Mouse (Mus musculus) limb, embryonic 15.5 days (tissue): ENCODE results near the gene Ldhb. TPM values are rescaled to one million over a fixed set of nuclear protein-coding genes. Genes with fewer than 3 reads are reported as not detected.
"Not testable (repeated sequence)": the region's sequence is repeated elsewhere in the genome, so short reads cannot be mapped to it uniquely, and the experiment has no call there.

Experiments
- ATAC-seq: fragments of 200-750 bp; cut with Nextera tagmentation; 2 replicates; pipeline ENCODE4 v1.8.0; 2017; ENCODE audit warnings: low read depth, moderate TSS enrichment; ENCODE audit not compliant: insufficient number of reproducible peaks, low FRiP score, low TSS enrichment
- H3K27ac ChIP-seq: fragments of 300-500 bp; sonication (generic); 2 replicates; pipeline ENCODE4 v1.5.1; 2015; ENCODE audit warnings: moderate library complexity, mild to moderate bottlenecking, inconsistent platforms
- H3K27me3 ChIP-seq: fragments of 300-500 bp; sonication (generic); 2 replicates; pipeline ENCODE4 v1.6.1; 2015; ENCODE audit warnings: inconsistent platforms
- H3K36me3 ChIP-seq: fragments of 300-500 bp; sonication (generic); 2 replicates; pipeline ENCODE4 v1.6.1; 2015; ENCODE audit warnings: inconsistent platforms
- H3K4me1 ChIP-seq: fragments of 300-500 bp; sonication (generic); 2 replicates; pipeline ENCODE4 v1.6.1; 2015; ENCODE audit warnings: inconsistent platforms
- H3K4me2 ChIP-seq: fragments of 300-500 bp; sonication (generic); 2 replicates; pipeline ENCODE4 v1.6.1; 2015; ENCODE audit warnings: mild to moderate bottlenecking, inconsistent platforms
- H3K4me3 ChIP-seq: fragments of 300-500 bp; sonication (generic); 2 replicates; pipeline ENCODE4 v1.5.1; 2015; ENCODE audit warnings: mild to moderate bottlenecking, inconsistent platforms
- H3K9ac ChIP-seq: fragments of 300-500 bp; sonication (generic); 2 replicates; pipeline ENCODE4 v1.6.1; 2015; ENCODE audit warnings: inconsistent platforms
- H3K9me3 ChIP-seq: fragments of 300-500 bp; sonication (generic); 2 replicates; pipeline ENCODE4 v1.6.1; 2016; ENCODE audit warnings: inconsistent platforms
- WGBS: fragments of 180-500 bp; shearing (Covaris S2); methylation state at CpG from one replicate; pipeline ENCODE4 v1.1.7; 2015; 5-methylcytosine and 5-hydroxymethylcytosine counted together
- polyA plus RNA-seq: library from polyadenylated mRNA; unstranded; fragments of >200 nt; fragmentation: Nextera tagmentation; extraction: Ambion mirVana; gene quantifications from 2 replicates; pipeline ENCODE4 v1.2.1, GENCODE M21; 2015

Gene Ldhb
- polyA plus RNA-seq, 1 experiment from 2014 or later = 183 TPM

DNA sequence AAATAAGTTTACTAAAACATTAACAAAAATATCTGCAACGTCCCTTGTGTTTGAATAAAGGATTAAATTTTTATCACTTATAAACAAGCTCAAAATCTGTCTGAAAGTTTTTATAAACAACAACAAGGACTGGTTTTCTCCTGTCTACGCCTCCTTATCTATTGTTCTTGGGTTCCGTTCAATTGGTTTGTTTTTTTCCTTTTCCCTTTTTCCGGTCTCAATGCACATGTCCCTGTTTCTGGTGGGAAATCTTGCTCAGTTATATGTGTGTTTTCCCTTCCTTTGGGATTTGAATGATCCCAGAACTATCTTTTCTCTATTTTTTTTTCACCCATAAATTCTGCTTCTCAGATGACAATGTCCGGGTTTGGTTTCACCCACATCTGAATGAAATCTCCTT is 25.7 kb upstream of the Ldhb start:
- Histone ChIP-seq H3K36me3 (no peaks in the 10 kb centered on the region), H3K27me3 (no peaks in the 10 kb centered on the region), H3K4me1 (no peaks in the 10 kb centered on the region), H3K4me3 (no peak overlapping the region), H3K4me2 (no peak overlapping the region), H3K27ac (no peak overlapping the region), H3K9me3 (no peaks in the 10 kb centered on the region), H3K9ac (no peak overlapping the region)
- WGBS = 78% methylated on average over 5 of the region's 5 CpGs
- no peak for ATAC-seq

GRCm38 (mm10) chr6:142532686-142533085 is 24.9 kb upstream of the Ldhb start:
- Histone ChIP-seq H3K4me2 (no peak overlapping the region), H3K27ac (no peak overlapping the region), H3K4me1 (no peaks in the 10 kb centered on the region), H3K36me3 (no peaks in the 10 kb centered on the region), H3K4me3 (no peak overlapping the region), H3K27me3 (no peaks in the 10 kb centered on the region), H3K9ac (no peak overlapping the region), H3K9me3 (no peaks in the 10 kb centered on the region)
- ATAC-seq = no peak
- WGBS = 94% methylated on average over 2 of the region's 2 CpGs

DNA sequence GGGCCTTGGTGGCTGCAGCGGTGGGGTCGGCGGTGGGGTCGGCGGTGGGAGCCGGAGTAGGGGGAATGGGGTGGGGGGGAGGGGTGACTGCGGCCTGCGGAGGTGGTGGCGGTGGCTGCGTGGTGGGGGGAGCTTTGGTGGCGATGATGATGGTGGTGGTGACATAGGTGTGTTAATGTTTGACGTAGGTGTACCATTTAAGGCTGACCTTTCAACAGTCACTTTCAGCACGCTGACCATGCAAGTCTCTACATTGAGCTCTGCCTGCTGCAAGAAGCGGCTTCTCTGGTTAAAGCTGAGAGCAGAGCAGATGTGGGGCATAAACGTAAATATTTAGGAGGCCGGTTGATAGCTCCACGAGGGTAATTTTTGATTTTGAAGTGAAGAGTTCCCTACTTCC is 24.4 kb upstream of the Ldhb start:
- Histone ChIP-seq H3K4me3 (no peak overlapping the region), H3K36me3 (no peaks in the 10 kb centered on the region), H3K27ac (no peak overlapping the region), H3K9me3 (no peaks in the 10 kb centered on the region), H3K9ac (no peak overlapping the region), H3K27me3 (no peaks in the 10 kb centered on the region), H3K4me1 (no peaks in the 10 kb centered on the region), H3K4me2 (no peak overlapping the region)
- 91% methylated on average over 17 of the region's 17 CpGs for WGBS
- no peak for ATAC-seq

- H3K36me3 ChIP-seq = no peaks in the 10 kb centered on the region
- no peaks in the 10 kb centered on the region for H3K4me1 ChIP-seq
- H3K27ac ChIP-seq = no peak overlapping the region
- H3K27me3 ChIP-seq = no peaks in the 10 kb centered on the region
- H3K4me3 ChIP-seq = no peak overlapping the region
- no peak for ATAC-seq
- H3K4me2 ChIP-seq = no peak overlapping the region
- WGBS = 78% methylated on average over 5 of the region's 5 CpGs
- H3K9ac ChIP-seq = no peak overlapping the region
- H3K9me3 ChIP-seq = no peaks in the 10 kb centered on the region
These were observed 22.6 kb upstream of the Ldhb start for GRCm38 (mm10) chr6:142530378-142530777.

DNA sequence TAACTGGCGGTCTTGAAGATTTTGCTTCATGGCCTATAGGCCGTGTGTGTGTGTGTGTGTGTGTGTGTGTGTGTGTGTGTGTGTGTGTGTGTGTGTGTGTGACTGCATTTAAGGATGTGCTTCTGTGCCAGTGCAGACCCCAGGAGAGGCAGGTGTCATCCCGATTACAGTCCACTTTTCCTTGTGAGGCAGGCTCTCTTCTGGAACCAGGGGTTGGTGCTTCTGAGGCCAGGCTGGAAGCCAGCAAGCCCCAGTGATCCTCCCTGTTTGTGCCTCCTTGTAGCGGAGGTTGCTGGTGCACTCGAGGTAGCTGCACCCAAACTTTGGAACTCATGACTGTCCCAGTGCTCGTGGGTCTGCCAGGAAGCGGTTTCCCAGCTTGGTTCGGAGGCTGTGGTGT is 21.9 kb upstream of the Ldhb start:
- no peaks in the 10 kb centered on the region for H3K4me1 ChIP-seq
- H3K9me3 ChIP-seq = no peaks in the 10 kb centered on the region
- no peaks in the 10 kb centered on the region for H3K27me3 ChIP-seq
- H3K4me3 ChIP-seq = no peak overlapping the region
- 82% methylated on average over 8 of the region's 8 CpGs for WGBS
- no peaks in the 10 kb centered on the region for H3K36me3 ChIP-seq
- H3K9ac ChIP-seq = no peak overlapping the region
- no peak for ATAC-seq
- H3K4me2 ChIP-seq = no peak overlapping the region
- H3K27ac ChIP-seq = no peak overlapping the region

GRCm38 (mm10) chr6:142527931-142528562 is 20.3 kb upstream of the Ldhb start:
- WGBS = 23% methylated on average over 1 of the region's 1 CpGs
- H3K36me3 ChIP-seq = no peaks in the 10 kb centered on the region
- ATAC-seq = no peak
- H3K4me3 ChIP-seq = no peak overlapping the region
- H3K27ac ChIP-seq = no peak overlapping the region
- H3K4me2 ChIP-seq = no peak overlapping the region
- no peaks in the 10 kb centered on the region for H3K4me1 ChIP-seq
- H3K9me3 ChIP-seq = no peaks in the 10 kb centered on the region
- H3K27me3 ChIP-seq = no peaks in the 10 kb centered on the region
- no peak overlapping the region for H3K9ac ChIP-seq

GRCm38 (mm10) chr6:142524635-142525308 is 17.0 kb upstream of the Ldhb start:
- no peaks in the 10 kb centered on the region for H3K36me3 ChIP-seq
- H3K9ac ChIP-seq = no peak overlapping the region
- no peak for ATAC-seq
- no peaks in the 10 kb centered on the region for H3K9me3 ChIP-seq
- no peak overlapping the region for H3K27ac ChIP-seq
- H3K27me3 ChIP-seq = no peaks in the 10 kb centered on the region
- WGBS = 11% methylated on average over 4 of the region's 4 CpGs
- no peak overlapping the region for H3K4me2 ChIP-seq
- no peaks in the 10 kb centered on the region for H3K4me1 ChIP-seq
- no peak overlapping the region for H3K4me3 ChIP-seq

DNA sequence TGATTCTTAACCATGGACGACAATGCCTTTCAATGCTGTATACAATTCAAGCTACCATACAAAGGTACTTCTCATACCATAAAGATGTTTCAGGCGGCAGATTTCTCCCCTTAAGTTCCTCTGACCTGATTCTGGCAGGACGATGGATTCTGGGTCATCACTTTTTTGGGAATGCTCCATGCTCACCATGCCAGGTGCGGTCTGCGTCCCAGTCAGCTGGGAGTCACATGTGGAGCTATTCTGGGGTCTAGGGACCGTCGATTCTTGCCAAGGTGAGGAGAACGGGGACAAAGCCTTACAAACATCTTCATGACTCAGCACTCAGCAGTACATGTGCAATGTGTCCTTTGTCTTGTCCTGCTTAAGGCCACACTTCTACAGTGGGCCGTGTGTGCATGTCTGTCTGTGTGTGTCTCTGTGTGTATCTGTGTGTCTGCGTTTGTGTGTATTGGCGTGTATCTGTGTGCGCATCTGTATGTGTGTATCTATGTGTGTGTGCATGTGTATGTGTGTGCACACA is 13.9 kb upstream of the Ldhb start:
- Histone ChIP-seq H3K4me3 (no peak overlapping the region), H3K4me2 (no peak overlapping the region), H3K36me3 (no peaks in the 10 kb centered on the region), H3K27ac (no peak overlapping the region), H3K27me3 (no peaks in the 10 kb centered on the region), H3K9ac (no peak overlapping the region), H3K4me1 (no peaks in the 10 kb centered on the region), H3K9me3 (no peaks in the 10 kb centered on the region)
- ATAC-seq = no peak
- WGBS = 80% methylated on average over 12 of the region's 12 CpGs

GRCm38 (mm10) chr6:142519110-142519509 is 11.4 kb upstream of the Ldhb start:
- WGBS = 12% methylated on average over 6 of the region's 6 CpGs
- H3K36me3 ChIP-seq = no peaks in the 10 kb centered on the region
- no peak overlapping the region for H3K4me3 ChIP-seq
- H3K9me3 ChIP-seq = no peaks in the 10 kb centered on the region
- H3K9ac ChIP-seq = no peak overlapping the region
- no peak overlapping the region for H3K27ac ChIP-seq
- ATAC-seq = no peak
- H3K4me1 ChIP-seq = no peaks in the 10 kb centered on the region
- no peaks in the 10 kb centered on the region for H3K27me3 ChIP-seq
- no peak overlapping the region for H3K4me2 ChIP-seq

DNA sequence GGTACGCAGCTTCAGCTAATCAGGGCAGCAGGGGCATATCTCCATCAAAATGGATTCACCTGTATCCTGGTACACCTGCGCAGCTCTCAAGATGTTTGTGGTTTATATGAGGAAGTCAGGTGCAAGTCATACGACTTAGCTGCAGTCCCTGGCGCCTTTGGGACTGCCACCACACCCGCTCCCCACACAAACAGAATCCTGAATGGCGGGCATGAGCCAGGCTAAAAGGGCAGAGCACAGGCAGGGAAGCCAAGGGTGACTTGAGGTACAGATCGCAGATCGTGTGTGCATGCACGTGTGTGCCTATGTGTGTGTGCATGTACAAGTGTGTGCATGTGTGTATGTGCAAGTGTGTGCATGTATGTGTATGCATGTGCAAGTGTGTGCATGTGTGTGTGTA is 7.6 kb upstream of the Ldhb start:
- 73% methylated on average over 9 of the region's 9 CpGs for WGBS
- not testable (repeated sequence) for H3K27ac ChIP-seq, ATAC-seq, H3K36me3 ChIP-seq, H3K4me2 ChIP-seq, H3K9ac ChIP-seq, H3K9me3 ChIP-seq, H3K4me3 ChIP-seq, H3K27me3 ChIP-seq, H3K4me1 ChIP-seq

DNA sequence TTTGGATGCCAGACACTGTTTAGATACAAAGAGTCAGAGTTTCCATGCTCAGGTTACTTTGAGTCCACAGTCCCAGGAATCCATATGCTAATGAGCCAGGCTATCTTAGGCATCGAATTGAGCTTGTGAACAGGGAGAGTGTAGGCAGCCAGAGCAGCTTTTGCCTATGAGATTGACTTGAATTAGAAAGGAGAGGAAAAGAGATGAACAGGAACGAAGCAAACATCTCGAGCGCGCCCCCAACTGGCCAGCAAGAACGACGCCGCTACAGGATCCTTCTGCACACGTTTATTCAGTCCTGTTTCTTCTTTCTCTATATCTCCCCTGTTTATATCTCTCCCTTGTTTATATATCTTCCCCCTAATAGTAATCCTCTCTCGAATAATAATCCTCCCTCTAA is 7.2 kb upstream of the Ldhb start:
- Histone ChIP-seq H3K4me2 (no peak overlapping the region), H3K36me3 (no peaks in the 10 kb centered on the region), H3K9ac (no peak overlapping the region), H3K9me3 (no peaks in the 10 kb centered on the region), H3K27ac (no peak overlapping the region), H3K4me3 (no peak overlapping the region), H3K4me1 (no peaks in the 10 kb centered on the region), H3K27me3 (peaks cover 8% of the 10 kb centered on the region; the same call in 1 of the 2 replicates)
- WGBS = 4% methylated on average over 10 of the region's 10 CpGs
- no peak for ATAC-seq

DNA sequence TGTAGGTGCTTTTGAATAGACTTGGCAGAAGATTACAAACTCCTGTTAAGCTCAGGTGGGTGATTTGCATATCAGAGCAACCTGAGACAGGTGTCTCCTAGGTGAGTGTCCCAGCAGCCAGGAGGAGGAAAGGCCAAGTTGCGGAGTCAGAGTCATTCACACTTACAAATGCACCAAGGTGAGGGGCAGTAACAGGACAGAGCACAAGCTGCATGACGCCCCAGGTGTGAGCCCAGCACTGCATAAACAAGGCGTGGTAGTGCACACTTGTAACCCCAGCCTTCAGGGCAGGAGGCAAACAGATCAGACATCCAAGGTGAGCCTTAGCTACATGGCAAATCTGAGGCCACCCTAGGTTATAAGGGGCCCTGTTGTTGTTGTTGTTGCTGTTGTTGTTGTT is 5.1 kb upstream of the Ldhb start:
- 25% methylated on average over 3 of the region's 3 CpGs for WGBS
- Histone ChIP-seq H3K4me2 (no peak overlapping the region), H3K27ac (no peak overlapping the region), H3K36me3 (no peaks in the 10 kb centered on the region), H3K9me3 (no peaks in the 10 kb centered on the region), H3K4me1 (peaks cover 6% of the 10 kb centered on the region; the same call in 1 of the 2 replicates), H3K9ac (no peak overlapping the region), H3K27me3 (peaks cover 10% of the 10 kb centered on the region; the same call in 1 of the 2 replicates), H3K4me3 (no peak overlapping the region)
- ATAC-seq = no peak
